Comparison of ENCODE assay signal across 14 mouse cellular contexts in genomic region chr2:42283731-42284130, GRCm38 (mm10).
"Had no signal": no experiment of that assay in that cellular context is flagged by ENCODE, and none has a peak within 500 bp of the region (broad histone marks: within the 10 kb centered on the region; RNA-seq: fewer than 3 reads in every experiment).

No protein-coding gene starts in this region.

- ATAC-seq: liver, embryonic 12.5 days; midbrain, embryonic 15.5 days had no signal

- DNase-seq: kidney, adult 11 months; kidney, adult 9 months; kidney, postnatal 4 days; lung, postnatal 10 days; lung, postnatal 4 days; thymus, adult 2 months; thymus, postnatal 25 days had no signal

- H3K27ac ChIP-seq: kidney, postnatal 0 days; limb, embryonic 15.5 days; liver, embryonic 12.5 days; midbrain, embryonic 15.5 days; stomach, embryonic 15.5 days had no signal

- H3K9me3 ChIP-seq: limb, embryonic 15.5 days; liver, embryonic 12.5 days; midbrain, embryonic 15.5 days; stomach, embryonic 15.5 days had no signal

- H3K4me2 ChIP-seq: limb, embryonic 15.5 days; liver, embryonic 12.5 days; lung, embryonic 14.5 days; midbrain, embryonic 15.5 days; stomach, embryonic 15.5 days had no signal

- H3K27me3 ChIP-seq: limb, embryonic 15.5 days; liver, embryonic 12.5 days; midbrain, embryonic 15.5 days; stomach, embryonic 15.5 days had no signal

- H3K36me3 ChIP-seq: limb, embryonic 15.5 days; liver, embryonic 12.5 days; midbrain, embryonic 15.5 days; stomach, embryonic 15.5 days had no signal

- H3K4me3 ChIP-seq: left cerebral cortex, adult 2 months; limb, embryonic 15.5 days; liver, embryonic 12.5 days; midbrain, embryonic 15.5 days; stomach, embryonic 15.5 days had no signal

- H3K4me1 ChIP-seq: limb, embryonic 15.5 days; liver, embryonic 12.5 days; midbrain, embryonic 15.5 days; stomach, embryonic 15.5 days had no signal

- H3K9ac ChIP-seq: limb, embryonic 15.5 days; liver, embryonic 12.5 days; lung, embryonic 14.5 days; midbrain, embryonic 15.5 days; stomach, embryonic 15.5 days had no signal
